Mouse (Mus musculus): ENCODE measurements around the gene Chrna3. TPM values are rescaled to one million over a fixed set of nuclear protein-coding genes. Genes with fewer than 3 reads are reported as not detected.
A peak's percentile ranks its signal among the peaks of the same experiment; 100 is the strongest.

The Chrna3 gene
- total and polyA plus RNA-seq, 2 experiments from 2014 or later: 12.1 to 15.8 TPM

DNA sequence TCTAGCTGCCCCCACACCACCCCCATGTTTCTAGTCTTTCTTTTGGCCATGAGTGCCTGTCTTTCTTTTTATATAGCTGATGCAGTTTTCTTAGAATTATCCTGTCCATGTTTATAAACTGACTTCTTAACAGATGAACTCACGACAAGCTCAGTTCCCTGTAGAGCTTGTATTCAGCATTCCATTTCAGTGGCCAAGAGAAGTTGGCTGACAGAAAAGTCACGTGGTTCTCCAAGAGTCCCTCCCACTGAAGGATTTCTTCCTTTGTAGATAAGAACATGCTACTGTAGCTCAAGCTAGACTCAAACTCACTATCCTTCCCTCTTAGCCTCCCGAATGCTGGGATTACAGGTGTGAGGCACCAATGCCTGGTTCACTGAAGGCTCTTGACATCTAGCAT lies 9.4 kb downstream of the Chrna3 start:
- no peak for DNase-seq (ENCODE audit: low spot score)
- H3K27me3 ChIP-seq (ENCODE audit: insufficient read depth, low read length): no peaks in the 10 kb centered on the region
- no peak for TF ChIP-seq CTCF (IDR thresholded peaks at IDR 0.05)

DNA sequence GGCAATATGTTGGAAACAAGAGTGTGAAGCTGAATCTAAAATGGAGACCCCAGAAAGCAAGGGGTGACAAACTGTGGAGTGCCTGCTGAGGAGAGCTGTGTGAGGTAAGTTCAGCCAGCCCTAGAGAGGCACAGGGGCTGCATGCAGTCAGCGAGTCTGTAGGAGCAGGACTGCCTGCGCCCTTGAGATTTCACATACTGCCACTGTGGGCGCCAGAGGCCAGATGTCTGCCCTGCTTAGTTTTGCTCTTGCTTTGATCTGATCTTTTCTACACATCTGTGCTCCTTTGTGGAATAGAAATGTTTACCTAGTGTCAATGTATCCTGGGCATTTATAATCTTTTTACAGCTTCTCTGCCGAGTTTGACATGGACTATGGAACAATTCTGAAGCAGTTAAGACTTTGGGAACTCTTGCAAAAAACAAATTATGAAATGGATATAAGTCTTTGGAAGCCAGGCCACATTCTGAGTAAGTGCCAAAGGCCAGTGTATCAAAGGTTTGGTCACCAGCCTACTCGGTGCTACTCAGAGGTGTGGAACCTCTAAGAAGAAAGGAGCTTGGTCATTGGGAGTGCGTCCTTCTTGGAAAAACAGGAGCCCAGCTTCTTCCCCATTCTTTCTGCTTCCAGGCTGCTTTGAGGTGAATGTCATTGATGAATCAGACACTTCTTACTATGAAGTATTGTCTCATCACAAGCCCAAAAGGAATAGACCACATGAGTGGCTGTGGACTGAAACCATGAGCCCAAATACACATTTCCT lies 15.6 kb downstream of the Chrna3 start:
- WGBS: 50% methylated on average over 6 of the region's 6 CpGs
- DNase-seq (ENCODE audit: low spot score): no peak
- H3K27ac ChIP-seq (ENCODE audit: low read depth, low read length): no peak overlapping the region
- no peaks in the 10 kb centered on the region for H3K27me3 ChIP-seq (ENCODE audit: insufficient read depth, low read length)
- no peak overlapping the region for H3K9ac ChIP-seq (replicated peaks; ENCODE audit: low read length, poor library complexity, severe bottlenecking)
- 0 out of 2 replicates have a peak, but pooled peaks have one; percentile 20 for TF ChIP-seq CTCF (IDR thresholded peaks at IDR 0.05)
- H3K4me1 ChIP-seq (ENCODE audit: insufficient read depth, low read length): no peaks in the 10 kb centered on the region
- no peak overlapping the region for H3K4me2 ChIP-seq (ENCODE audit: low read depth, low read length, poor library complexity, severe bottlenecking)
- peaks cover 3% of the 10 kb centered on the region; the same call in 1 of the 2 replicates for H3K9me3 ChIP-seq (ENCODE audit: low read length)
- no peaks in the 10 kb centered on the region; the same call in none of the 2 replicates for H3K36me3 ChIP-seq (ENCODE audit: insufficient read depth, low read length)
- no peak for ATAC-seq (ENCODE audit: low FRiP score)
- no peak overlapping the region for H3K4me3 ChIP-seq (ENCODE audit: low read depth, low read length)

More for the DNA sequence above, 9.4 kb downstream of the Chrna3 start:
- no peak overlapping the region for H3K4me2 ChIP-seq (ENCODE audit: low read depth, low read length, poor library complexity, severe bottlenecking)
- peaks cover 3% of the 10 kb centered on the region; the same call in 1 of the 2 replicates for H3K9me3 ChIP-seq (ENCODE audit: low read length)
- no peaks in the 10 kb centered on the region; the same call in none of the 2 replicates for H3K36me3 ChIP-seq (ENCODE audit: insufficient read depth, low read length)
- WGBS: 87% methylated on average over 3 of the region's 3 CpGs
- H3K9ac ChIP-seq (replicated peaks; ENCODE audit: low read length, poor library complexity, severe bottlenecking): no peak overlapping the region
- H3K27ac ChIP-seq (ENCODE audit: low read depth, low read length): no peak overlapping the region
- no peak overlapping the region for H3K4me3 ChIP-seq (ENCODE audit: low read depth, low read length)
- no peaks in the 10 kb centered on the region for H3K4me1 ChIP-seq (ENCODE audit: insufficient read depth, low read length)
- no peak for ATAC-seq (ENCODE audit: low FRiP score)

DNA sequence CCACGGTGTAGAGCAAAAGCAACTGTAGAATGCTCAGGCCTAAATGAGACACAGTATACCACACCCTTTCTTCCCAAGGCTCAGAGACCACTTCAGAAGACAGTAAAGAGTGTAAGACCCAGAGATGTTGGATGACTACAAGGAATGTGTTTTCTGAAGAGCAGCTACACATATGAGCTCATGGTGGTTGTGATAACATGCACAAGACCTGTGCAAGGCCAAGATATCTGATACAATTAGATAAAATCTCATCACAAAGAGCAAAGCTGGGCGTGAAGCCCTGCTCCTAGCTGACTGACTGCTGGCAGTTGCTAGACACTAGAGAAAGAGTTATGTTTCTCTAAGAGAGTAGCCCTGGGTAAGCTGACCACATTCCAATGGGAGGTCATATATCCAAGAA lies 16.7 kb downstream of the Chrna3 start:
- Histone ChIP-seq H3K9me3 (ENCODE audit: low read length) (no peaks in the 10 kb centered on the region), H3K36me3 (ENCODE audit: insufficient read depth, low read length) (no peaks in the 10 kb centered on the region), H3K4me3 (ENCODE audit: low read depth, low read length) (no peak overlapping the region), H3K4me2 (ENCODE audit: low read depth, low read length, poor library complexity, severe bottlenecking) (no peak overlapping the region), H3K9ac (replicated peaks; ENCODE audit: low read length, poor library complexity, severe bottlenecking) (no peak overlapping the region), H3K27ac (ENCODE audit: low read depth, low read length) (no peak overlapping the region), H3K4me1 (ENCODE audit: insufficient read depth, low read length) (no peaks in the 10 kb centered on the region), H3K27me3 (ENCODE audit: insufficient read depth, low read length) (no peaks in the 10 kb centered on the region)
- DNase-seq (ENCODE audit: low spot score): no peak
- WGBS: 84% methylated on average over 2 of the region's 2 CpGs
- ATAC-seq (ENCODE audit: low FRiP score): no peak
- no peak for TF ChIP-seq CTCF (IDR thresholded peaks at IDR 0.05)

DNA sequence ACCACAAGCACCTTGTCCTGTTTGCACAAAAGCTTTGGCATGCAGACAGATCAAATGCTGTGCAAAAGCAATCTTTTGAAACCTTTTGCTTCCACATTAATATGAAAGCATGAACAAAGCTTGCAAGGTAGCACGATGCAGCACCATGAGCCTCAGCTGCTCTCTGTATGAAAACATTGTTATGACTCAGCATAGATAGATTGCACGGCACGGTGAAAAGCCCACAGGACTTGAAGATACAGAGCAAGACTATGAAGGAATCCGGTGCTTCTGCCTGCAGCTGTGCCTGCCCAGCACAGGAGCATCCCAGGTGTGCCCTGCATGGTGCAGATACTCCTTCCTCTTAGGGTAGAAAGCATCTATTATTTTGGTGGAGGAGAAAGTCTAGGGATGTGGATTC lies 22.8 kb downstream of the Chrna3 start:
- DNase-seq (ENCODE audit: low spot score): peak; percentile 32
- no peak for TF ChIP-seq CTCF (IDR thresholded peaks at IDR 0.05)
- WGBS: 52% methylated on average over 4 of the region's 4 CpGs
- H3K4me2 ChIP-seq (ENCODE audit: low read depth, low read length, poor library complexity, severe bottlenecking): no peak overlapping the region
- no peaks in the 10 kb centered on the region for H3K4me1 ChIP-seq (ENCODE audit: insufficient read depth, low read length)
- no peak overlapping the region for H3K9ac ChIP-seq (replicated peaks; ENCODE audit: low read length, poor library complexity, severe bottlenecking)
- no peak for ATAC-seq (ENCODE audit: low FRiP score)
- H3K9me3 ChIP-seq (ENCODE audit: low read length): no peaks in the 10 kb centered on the region
- no peak overlapping the region for H3K27ac ChIP-seq (ENCODE audit: low read depth, low read length)
- no peaks in the 10 kb centered on the region for H3K27me3 ChIP-seq (ENCODE audit: insufficient read depth, low read length)
- no peaks in the 10 kb centered on the region for H3K36me3 ChIP-seq (ENCODE audit: insufficient read depth, low read length)
- H3K4me3 ChIP-seq (ENCODE audit: low read depth, low read length): no peak overlapping the region

DNA sequence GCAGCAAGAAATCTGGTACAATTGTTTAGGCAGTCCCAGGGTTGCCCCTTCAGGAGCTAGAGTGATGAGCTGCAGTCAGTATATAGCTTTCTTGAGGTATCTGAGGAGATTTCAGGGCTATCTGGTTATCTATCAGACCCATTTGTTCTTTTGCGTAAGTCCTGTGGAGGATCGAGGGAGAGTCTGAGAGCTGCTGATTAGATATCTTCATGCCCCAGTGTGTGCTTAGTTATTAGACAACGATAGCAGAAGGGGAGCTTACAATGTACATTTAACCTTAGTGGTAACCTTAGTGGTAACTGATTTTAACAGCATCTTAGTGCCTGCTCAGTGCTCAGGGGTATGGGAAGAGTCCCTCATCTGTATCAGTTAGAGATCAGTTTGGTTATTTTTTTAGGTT lies 30.7 kb downstream of the Chrna3 start:
- TF ChIP-seq CTCF (IDR thresholded peaks at IDR 0.05): no peak
- Histone ChIP-seq H3K4me2 (ENCODE audit: low read depth, low read length, poor library complexity, severe bottlenecking) (no peak overlapping the region), H3K9ac (replicated peaks; ENCODE audit: low read length, poor library complexity, severe bottlenecking) (no peak overlapping the region), H3K4me1 (ENCODE audit: insufficient read depth, low read length) (no peaks in the 10 kb centered on the region), H3K36me3 (ENCODE audit: insufficient read depth, low read length) (no peaks in the 10 kb centered on the region), H3K27ac (ENCODE audit: low read depth, low read length) (no peak overlapping the region), H3K4me3 (ENCODE audit: low read depth, low read length) (no peak overlapping the region), H3K9me3 (ENCODE audit: low read length) (no peaks in the 10 kb centered on the region), H3K27me3 (ENCODE audit: insufficient read depth, low read length) (no peaks in the 10 kb centered on the region)
- DNase-seq (ENCODE audit: low spot score) (no peak), ATAC-seq (ENCODE audit: low FRiP score) (no peak)
- 78% methylated on average over 3 of the region's 3 CpGs for WGBS

DNA sequence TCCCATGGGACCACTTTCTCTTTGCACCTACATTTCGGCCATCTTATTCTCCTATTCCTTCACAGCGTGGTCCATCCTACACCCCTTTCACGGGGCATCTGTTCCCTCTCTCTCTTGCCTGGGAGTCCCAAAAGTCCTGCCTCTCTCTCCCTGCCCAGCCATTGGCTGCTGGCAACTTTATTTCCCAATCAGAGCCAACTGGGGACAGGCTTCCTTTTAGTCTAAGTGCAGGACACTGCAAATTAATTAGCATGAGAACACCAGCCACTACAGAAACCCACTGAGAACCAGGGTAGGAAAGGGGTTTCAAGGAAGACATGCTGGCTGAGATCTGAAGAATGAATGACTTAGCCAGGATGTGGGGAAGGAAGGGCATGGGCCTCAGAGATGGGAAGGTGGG lies 32.0 kb downstream of the Chrna3 start:
- Histone ChIP-seq H3K4me3 (ENCODE audit: low read depth, low read length) (no peak overlapping the region), H3K36me3 (ENCODE audit: insufficient read depth, low read length) (no peaks in the 10 kb centered on the region), H3K4me2 (ENCODE audit: low read depth, low read length, poor library complexity, severe bottlenecking) (no peak overlapping the region), H3K9ac (replicated peaks; ENCODE audit: low read length, poor library complexity, severe bottlenecking) (no peak overlapping the region), H3K27me3 (ENCODE audit: insufficient read depth, low read length) (no peaks in the 10 kb centered on the region), H3K9me3 (ENCODE audit: low read length) (no peaks in the 10 kb centered on the region), H3K27ac (ENCODE audit: low read depth, low read length) (no peak overlapping the region), H3K4me1 (ENCODE audit: insufficient read depth, low read length) (no peaks in the 10 kb centered on the region)
- DNase-seq (ENCODE audit: low spot score) (no peak), ATAC-seq (ENCODE audit: low FRiP score) (no peak)
- 46% methylated on average over 3 of the region's 3 CpGs for WGBS
- no peak for TF ChIP-seq CTCF (IDR thresholded peaks at IDR 0.05)

Measured in midbrain, postnatal 0 days (tissue).